Mouse (Mus musculus) liver, embryonic 13.5 days (tissue): ENCODE measurements around the gene Zfp385a. TPM values are rescaled to one million over a fixed set of nuclear protein-coding genes. Genes with fewer than 3 reads are reported as not detected.
A peak's percentile ranks its signal among the peaks of the same experiment; 100 is the strongest.

Source experiments
- ATAC-seq: fragments of 200-750 bp; cut with Nextera tagmentation; 2 replicates; pipeline ENCODE4 v1.8.0; 2017; ENCODE audit warnings: low read depth, mild to moderate bottlenecking, moderate number of reproducible peaks, moderate library complexity
- DNase-seq: peaks from one replicate; pipeline ENCODE4 v3.0.0; 2022
- H3K27ac ChIP-seq: fragments of 300-500 bp; sonication (generic); 2 replicates; pipeline ENCODE4 v1.5.1; 2015; ENCODE audit warnings: moderate library complexity, mild to moderate bottlenecking, inconsistent platforms
- H3K27me3 ChIP-seq: fragments of 300-500 bp; sonication (generic); 2 replicates; pipeline ENCODE4 v1.6.1; 2015; ENCODE audit warnings: mild to moderate bottlenecking, inconsistent platforms
- H3K36me3 ChIP-seq: fragments of 300-500 bp; sonication (generic); 2 replicates; pipeline ENCODE4 v1.6.1; 2015; ENCODE audit warnings: mild to moderate bottlenecking, inconsistent platforms
- H3K4me1 ChIP-seq: fragments of 300-500 bp; sonication (generic); replicated peaks from 2 replicates; pipeline ENCODE4 v1.6.1; 2015; ENCODE audit warnings: inconsistent platforms
- H3K4me2 ChIP-seq: fragments of 300-500 bp; sonication (generic); 2 replicates; pipeline ENCODE4 v1.6.1; 2015; ENCODE audit warnings: inconsistent platforms, mild to moderate bottlenecking, moderate library complexity
- H3K4me3 ChIP-seq: fragments of 300-500 bp; sonication (generic); replicated peaks from 2 replicates; pipeline ENCODE4 v1.5.1; 2015; ENCODE audit warnings: mild to moderate bottlenecking, inconsistent platforms
- H3K9ac ChIP-seq: fragments of 300-500 bp; sonication (generic); 2 replicates; pipeline ENCODE4 v1.6.1; 2015; ENCODE audit warnings: mild to moderate bottlenecking, inconsistent platforms
- H3K9me3 ChIP-seq: fragments of 300-500 bp; sonication (generic); replicated peaks from 2 replicates; pipeline ENCODE4 v1.6.1; 2016; ENCODE audit warnings: inconsistent platforms
- WGBS: fragments of 180-500 bp; shearing (Covaris S2); methylation state at CpG from one replicate; pipeline ENCODE4 v1.1.7; 2015; ENCODE audit not compliant: insufficient replicate concordance; 5-methylcytosine and 5-hydroxymethylcytosine counted together
- polyA plus RNA-seq: library from polyadenylated mRNA; unstranded; fragments of >200 nt; fragmentation: Nextera tagmentation; extraction: Ambion mirVana; gene quantifications from 2 replicates; pipeline ENCODE4 v1.2.1, GENCODE M21; 2015

Gene Zfp385a
- polyA plus RNA-seq, 1 experiment from 2014 or later, result 4.6 TPM

DNA sequence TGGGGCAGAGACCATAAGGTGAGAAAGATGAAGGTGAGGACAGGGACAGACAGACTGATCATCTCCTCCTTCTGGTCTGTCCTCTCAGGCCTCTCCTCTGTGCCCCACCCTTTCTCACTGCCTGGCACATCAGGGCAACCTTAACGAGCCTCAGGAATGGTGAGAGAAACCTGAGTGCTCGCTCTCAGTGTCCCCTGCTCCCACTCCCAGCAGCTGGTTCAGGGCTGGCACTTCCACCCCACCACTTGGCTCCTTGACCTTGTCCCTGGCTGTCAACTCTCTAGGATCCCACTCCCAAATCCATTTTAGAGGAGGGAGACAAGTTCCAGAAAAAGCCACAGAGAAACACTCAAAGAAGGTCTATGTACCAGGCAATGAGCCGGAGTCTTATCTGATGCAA is 4.9 kb downstream of the Zfp385a start:
- Histone ChIP-seq H3K4me3 (no peak overlapping the region), H3K4me1 (peaks cover 62% of the 10 kb centered on the region), H3K9ac (no peak overlapping the region), H3K27me3 (peaks cover 22% of the 10 kb centered on the region), H3K27ac (no peak overlapping the region), H3K4me2 (no peak overlapping the region), H3K9me3 (no peaks in the 10 kb centered on the region), H3K36me3 (no peaks in the 10 kb centered on the region)
- WGBS, result 58% methylated on average over 3 of the region's 3 CpGs
- no peak for ATAC-seq
- DNase-seq, result no peak

DNA sequence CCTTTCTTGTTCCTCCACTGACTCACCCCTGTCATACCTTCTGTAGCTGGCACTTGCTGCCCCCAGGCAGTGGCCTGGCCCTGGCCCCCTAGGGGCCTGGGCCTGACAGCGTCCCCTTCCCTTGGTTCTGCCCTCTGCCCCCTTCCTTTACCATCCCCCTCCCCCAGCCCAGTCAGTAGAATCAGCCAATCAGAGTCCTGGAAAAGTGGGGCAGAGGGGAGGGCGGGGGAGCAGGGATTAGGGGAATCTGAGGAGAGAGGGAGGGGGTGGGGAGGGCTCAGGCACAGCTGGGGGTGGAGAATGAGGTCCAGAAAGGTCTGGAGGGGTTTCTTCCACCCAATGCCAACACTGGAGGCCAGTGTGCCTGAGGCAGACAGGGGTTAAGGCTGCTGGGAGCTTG is 5.7 kb downstream of the Zfp385a start:
- H3K9ac ChIP-seq, result no peak overlapping the region
- peak overlapping the region; percentile 53 for H3K27ac ChIP-seq
- WGBS, result 11% methylated on average over 2 of the region's 2 CpGs
- H3K4me3 ChIP-seq, result peak overlapping the region; percentile 23; the same call in 1 of the 2 replicates
- DNase-seq (no peak), ATAC-seq (peak; percentile 27; the same call in 1 of the 2 replicates)
- H3K36me3 ChIP-seq, result no peaks in the 10 kb centered on the region
- no peaks in the 10 kb centered on the region for H3K9me3 ChIP-seq
- H3K4me1 ChIP-seq, result peaks cover 54% of the 10 kb centered on the region
- peaks cover 15% of the 10 kb centered on the region for H3K27me3 ChIP-seq
- H3K4me2 ChIP-seq, result peak overlapping the region; percentile 31

DNA sequence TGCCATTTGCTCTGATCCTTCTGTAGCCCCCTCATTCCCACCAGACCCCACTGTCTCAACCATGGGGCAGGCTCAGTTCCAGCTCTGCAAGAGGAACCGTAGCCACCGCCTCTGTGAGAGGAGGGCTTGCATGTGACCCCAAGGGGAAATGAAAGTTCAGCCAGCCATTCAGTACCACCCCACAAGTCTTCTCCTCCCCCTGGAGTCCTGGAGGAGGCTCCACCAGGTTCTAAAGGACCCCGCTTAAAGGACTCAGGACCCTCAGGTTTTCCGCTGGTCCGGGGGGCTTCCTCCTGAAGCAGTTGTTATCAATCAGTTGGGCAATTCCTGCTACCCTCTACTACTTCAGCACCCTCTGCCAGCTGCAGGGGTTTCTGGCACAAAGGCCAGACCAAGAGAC is 6.2 kb downstream of the Zfp385a start:
- Histone ChIP-seq H3K4me2 (peak overlapping the region; percentile 31), H3K9ac (peak overlapping the region; percentile 29; the same call in 1 of the 2 replicates), H3K36me3 (no peaks in the 10 kb centered on the region), H3K27me3 (peaks cover 10% of the 10 kb centered on the region), H3K27ac (peak overlapping the region; percentile 53), H3K9me3 (no peaks in the 10 kb centered on the region), H3K4me1 (peaks cover 49% of the 10 kb centered on the region), H3K4me3 (peak overlapping the region; percentile 23)
- 58% methylated on average over 5 of the region's 5 CpGs for WGBS
- DNase-seq, result no peak
- peak; percentile 33; the same call in 1 of the 2 replicates for ATAC-seq

DNA sequence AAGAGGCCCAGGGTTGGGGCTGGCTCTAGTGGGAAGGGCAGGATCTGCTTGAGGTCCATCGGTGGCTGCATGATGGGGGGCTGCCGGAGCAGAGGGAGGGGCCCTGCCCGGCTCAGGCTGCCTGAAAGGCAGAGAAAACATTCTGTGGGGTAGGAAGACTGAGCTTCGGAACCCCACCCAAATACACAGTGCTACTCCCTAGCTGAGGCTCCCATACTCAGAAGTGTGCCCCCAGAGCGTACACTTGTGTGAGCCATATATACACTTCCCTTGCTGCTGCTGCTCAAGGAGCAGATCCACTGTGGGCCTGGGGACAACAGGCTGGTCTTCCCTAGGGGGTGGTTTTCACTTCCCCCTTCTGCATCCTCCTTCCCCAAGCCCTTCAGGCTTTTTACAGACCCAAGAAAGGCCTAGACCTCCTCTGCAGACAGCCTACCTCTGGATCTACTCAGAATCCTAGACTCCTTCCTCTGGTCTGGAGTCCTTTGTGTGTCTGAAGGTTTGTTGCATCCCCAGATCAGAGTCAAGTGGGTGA is 6.7 kb downstream of the Zfp385a start:
- ATAC-seq, result peak; percentile 18; the same call in 1 of the 2 replicates
- Histone ChIP-seq H3K4me3 (peak overlapping the region; percentile 23), H3K4me1 (peaks cover 43% of the 10 kb centered on the region), H3K9ac (peak overlapping the region; percentile 29; the same call in 1 of the 2 replicates), H3K27ac (peak overlapping the region; percentile 68), H3K9me3 (no peaks in the 10 kb centered on the region), H3K27me3 (peaks cover 4% of the 10 kb centered on the region; the same call in 1 of the 2 replicates), H3K36me3 (no peaks in the 10 kb centered on the region), H3K4me2 (peak overlapping the region; percentile 31)
- WGBS, result 36% methylated on average over 5 of the region's 5 CpGs
- DNase-seq, result no peak

DNA sequence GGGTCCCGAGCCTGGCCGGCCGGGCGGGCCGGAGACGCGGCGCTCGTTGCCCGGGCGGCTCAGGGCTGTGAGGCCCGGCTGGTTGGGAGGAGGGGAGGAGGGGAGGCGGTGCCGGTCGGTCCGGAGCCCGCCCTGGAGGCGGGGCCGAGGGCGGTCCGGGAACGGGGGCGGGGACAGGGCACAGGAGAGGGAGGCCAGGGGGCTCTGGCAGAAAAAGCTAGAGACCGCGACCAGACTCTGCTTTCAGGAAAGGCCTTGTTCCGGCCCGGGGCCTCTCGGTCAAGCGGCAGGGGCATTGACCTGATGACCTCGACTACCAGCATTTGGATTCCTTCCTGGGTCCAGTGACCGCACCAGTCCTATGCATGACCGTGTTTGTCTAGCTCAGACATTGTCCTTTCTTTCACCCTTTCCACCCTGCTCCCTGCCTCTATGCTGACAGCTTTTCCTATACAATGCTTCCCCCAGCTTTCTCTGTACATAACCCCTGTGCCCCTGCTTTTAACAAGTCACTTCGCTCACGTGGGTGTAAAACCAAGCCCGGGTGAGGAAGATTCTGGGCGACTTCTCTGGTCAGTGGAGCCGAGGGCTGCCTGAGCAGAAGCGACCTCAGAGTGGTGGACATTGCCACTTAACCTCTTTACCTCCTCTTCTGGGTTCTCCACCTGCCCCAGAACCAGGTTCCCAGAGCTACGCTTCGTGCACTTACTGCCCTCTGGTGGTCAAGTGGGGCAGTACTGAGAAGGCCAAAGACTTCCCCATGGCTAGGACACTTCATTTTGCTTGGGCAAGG is 16.2 kb downstream of the Zfp385a start:
- peak overlapping the region; percentile 63 for H3K4me3 ChIP-seq
- peak overlapping the region; percentile 67 for H3K9ac ChIP-seq
- ATAC-seq (peak; percentile 95), DNase-seq (peak; percentile 83)
- WGBS, result under 1% methylated on average over 40 of the region's 40 CpGs
- H3K4me1 ChIP-seq, result peaks cover 45% of the 10 kb centered on the region
- 0 out of 2 replicates have a peak, but pooled peaks cover 3% of the 10 kb centered on the region for H3K27me3 ChIP-seq
- H3K9me3 ChIP-seq, result no peaks in the 10 kb centered on the region
- H3K4me2 ChIP-seq, result peak overlapping the region; percentile 90
- peak overlapping the region; percentile 75 for H3K27ac ChIP-seq
- peaks cover 10% of the 10 kb centered on the region; the same call in 1 of the 2 replicates for H3K36me3 ChIP-seq

DNA sequence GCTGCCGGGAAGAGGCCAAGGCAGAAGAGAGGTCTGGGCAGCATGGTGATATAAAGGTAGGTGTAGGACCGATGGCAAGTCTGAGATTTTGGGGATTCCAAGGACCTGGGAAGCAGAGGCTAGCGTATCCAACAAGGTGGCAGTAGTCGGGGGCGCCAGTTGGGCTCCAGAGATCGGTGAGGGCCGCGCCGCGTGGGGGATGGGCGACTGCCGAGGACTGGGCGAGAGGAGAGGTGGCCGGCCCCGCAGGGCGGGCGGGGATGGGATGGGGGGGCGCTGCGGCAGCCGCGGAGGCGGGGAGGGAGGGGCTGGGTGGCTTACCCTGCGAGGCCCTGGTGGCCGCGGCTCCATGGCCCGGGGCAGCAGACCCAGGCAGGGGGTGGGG is 16.8 kb downstream of the Zfp385a start:
- ATAC-seq (peak; percentile 51), DNase-seq (peak; percentile 36)
- H3K36me3 ChIP-seq, result peaks cover 15% of the 10 kb centered on the region; the same call in 1 of the 2 replicates
- peak overlapping the region; percentile 63 for H3K4me3 ChIP-seq
- H3K4me1 ChIP-seq, result peaks cover 45% of the 10 kb centered on the region
- peak overlapping the region; percentile 90 for H3K4me2 ChIP-seq
- H3K27me3 ChIP-seq, result 0 out of 2 replicates have a peak, but pooled peaks cover 3% of the 10 kb centered on the region
- H3K9ac ChIP-seq, result peak overlapping the region; percentile 67
- peak overlapping the region; percentile 75; the same call in 1 of the 2 replicates for H3K27ac ChIP-seq
- 5% methylated on average over 17 of the region's 26 CpGs for WGBS
- H3K9me3 ChIP-seq, result no peaks in the 10 kb centered on the region

DNA sequence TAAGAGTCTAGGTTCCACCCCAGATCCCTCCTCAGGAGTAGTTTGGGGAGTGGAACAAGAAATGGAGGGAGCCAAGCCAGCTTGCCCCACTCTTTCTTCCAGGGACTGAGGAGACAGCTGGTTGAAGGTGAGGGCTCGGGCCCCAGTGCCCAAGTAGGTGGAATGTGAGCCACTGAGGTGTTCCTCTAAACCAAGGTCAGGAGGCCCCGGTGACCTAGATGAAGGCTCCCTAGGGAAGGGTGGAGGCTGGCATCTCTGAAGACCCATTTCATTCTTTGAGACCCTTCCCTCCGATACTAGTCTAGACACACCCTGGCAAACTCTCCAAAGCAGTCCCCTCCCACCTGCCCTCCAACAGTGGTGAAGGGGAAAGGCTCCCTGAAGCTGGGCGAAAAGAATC is 17.5 kb downstream of the Zfp385a start:
- H3K27me3 ChIP-seq, result 0 out of 2 replicates have a peak, but pooled peaks cover 3% of the 10 kb centered on the region
- peak overlapping the region; percentile 63 for H3K4me3 ChIP-seq
- DNase-seq (no peak), ATAC-seq (no peak)
- H3K4me1 ChIP-seq, result peaks cover 50% of the 10 kb centered on the region
- no peaks in the 10 kb centered on the region for H3K9me3 ChIP-seq
- H3K36me3 ChIP-seq, result peaks cover 20% of the 10 kb centered on the region; the same call in 1 of the 2 replicates
- no peak overlapping the region for H3K27ac ChIP-seq
- 53% methylated on average over 4 of the region's 4 CpGs for WGBS
- peak overlapping the region; percentile 67; the same call in 1 of the 2 replicates for H3K9ac ChIP-seq
- peak overlapping the region; percentile 90 for H3K4me2 ChIP-seq

DNA sequence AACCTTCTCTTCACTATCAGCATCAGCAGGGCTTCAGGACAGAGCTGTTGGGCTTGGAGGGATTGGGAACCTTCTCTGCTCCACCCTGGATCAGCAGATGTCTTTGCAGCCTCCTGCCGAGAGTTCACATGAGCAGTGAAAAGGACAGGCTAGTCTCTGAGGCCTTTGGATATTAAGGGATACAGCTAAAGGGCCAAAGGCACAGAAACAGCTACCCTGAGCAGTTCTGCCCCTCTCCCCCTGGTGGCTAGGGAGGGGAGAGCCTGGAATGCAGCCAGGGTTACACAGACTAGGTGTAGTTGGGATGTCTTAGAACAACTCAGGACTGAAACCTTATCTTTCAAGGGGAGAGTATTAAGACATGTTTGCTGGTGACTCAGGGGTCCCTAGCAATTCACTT is 18.8 kb downstream of the Zfp385a start:
- DNase-seq (no peak), ATAC-seq (no peak)
- Histone ChIP-seq H3K9ac (no peak overlapping the region), H3K4me3 (no peak overlapping the region), H3K4me2 (no peak overlapping the region), H3K4me1 (peaks cover 54% of the 10 kb centered on the region), H3K27ac (no peak overlapping the region), H3K9me3 (no peaks in the 10 kb centered on the region), H3K27me3 (0 out of 2 replicates have a peak, but pooled peaks cover 3% of the 10 kb centered on the region), H3K36me3 (peaks cover 20% of the 10 kb centered on the region; the same call in 1 of the 2 replicates)
- WGBS, result 67% methylated on average over 1 of the region's 1 CpGs

- ATAC-seq (no peak), DNase-seq (no peak)
- Histone ChIP-seq H3K4me1 (peaks cover 63% of the 10 kb centered on the region), H3K4me3 (no peak overlapping the region), H3K36me3 (peaks cover 30% of the 10 kb centered on the region; the same call in 1 of the 2 replicates), H3K9ac (no peak overlapping the region), H3K27me3 (0 out of 2 replicates have a peak, but pooled peaks cover 3% of the 10 kb centered on the region), H3K9me3 (no peaks in the 10 kb centered on the region), H3K4me2 (no peak overlapping the region), H3K27ac (no peak overlapping the region)
- 51% methylated on average over 3 of the region's 3 CpGs for WGBS
Measured at GRCm38 (mm10) chr15:103318201-103318816, 21.6 kb downstream of the Zfp385a start.

- Histone ChIP-seq H3K4me1 (peaks cover 63% of the 10 kb centered on the region), H3K9ac (no peak overlapping the region), H3K4me3 (no peak overlapping the region), H3K36me3 (peaks cover 30% of the 10 kb centered on the region; the same call in 1 of the 2 replicates), H3K27me3 (0 out of 2 replicates have a peak, but pooled peaks cover under 1% of the 10 kb centered on the region), H3K9me3 (no peaks in the 10 kb centered on the region), H3K27ac (no peak overlapping the region), H3K4me2 (no peak overlapping the region)
- no peak for DNase-seq
- ATAC-seq, result no peak
- 68% methylated on average over 8 of the region's 8 CpGs for WGBS
Measured at GRCm38 (mm10) chr15:103317731-103318130, 22.2 kb downstream of the Zfp385a start.

- Histone ChIP-seq H3K9me3 (no peaks in the 10 kb centered on the region), H3K9ac (no peak overlapping the region), H3K36me3 (peaks cover 30% of the 10 kb centered on the region; the same call in 1 of the 2 replicates), H3K4me2 (no peak overlapping the region), H3K4me3 (no peak overlapping the region), H3K27me3 (no peaks in the 10 kb centered on the region), H3K4me1 (peaks cover 63% of the 10 kb centered on the region), H3K27ac (no peak overlapping the region)
- ATAC-seq (no peak), DNase-seq (no peak)
Measured at GRCm38 (mm10) chr15:103317120-103317519, 22.8 kb downstream of the Zfp385a start.
